Mouse (Mus musculus) spleen, adult 2 months (tissue): Measurements from ENCODE around the gene AL607142.1.

Experiments used
- CTCF ChIP-seq: fragments of 200-500 bp; IDR thresholded peaks from 2 replicates; pipeline ENCODE4 v1.5.1; 2011; ENCODE audit warnings: mild to moderate bottlenecking, inconsistent platforms; ENCODE audit not compliant: insufficient read depth, insufficient read length, insufficient replicate concordance; ENCODE audit errors: extremely low read depth
- POLR2A ChIP-seq: fragments of 200-500 bp; IDR thresholded peaks from 2 replicates; pipeline ENCODE4 v1.6.1; 2011; ENCODE audit warnings: low read depth, low read length, inconsistent platforms

GRCm38 (mm10) chr4:120058794-120059193 lies 6.0 kb upstream of the AL607142.1 start:
- no peak for TF ChIP-seq POLR2A
- no peak for TF ChIP-seq CTCF
